Mouse (Mus musculus): ENCODE measurements around the gene Tat. TPM values are rescaled to one million over a fixed set of nuclear protein-coding genes. Genes with fewer than 3 reads are reported as not detected.

The Tat gene
- polyA plus RNA-seq, 1 experiment from 2014 or later: not detected

DNA sequence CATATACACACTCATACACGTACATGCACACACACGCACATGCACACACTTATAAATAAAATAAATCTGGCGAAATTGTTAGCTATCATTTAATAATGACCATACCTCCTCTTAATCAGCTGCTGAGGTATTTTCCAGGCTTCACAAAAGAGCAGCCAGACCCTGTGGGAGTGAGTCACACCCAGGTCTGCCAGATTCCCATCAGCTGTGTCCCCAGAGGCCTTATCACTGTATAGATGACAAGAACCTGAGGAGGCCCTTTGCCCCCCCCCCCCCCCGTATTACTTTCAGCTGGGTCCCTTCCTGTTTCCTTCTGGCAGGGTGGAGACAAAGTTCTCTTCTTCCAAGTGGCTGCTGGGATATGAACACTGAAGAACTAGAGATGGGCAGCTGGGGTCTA lies 50.3 kb downstream of the Tat start:
- H3K4me2 ChIP-seq (ENCODE audit: low read depth): no peak overlapping the region
- WGBS: 73% methylated on average over 4 of the region's 4 CpGs

More for the DNA sequence above, 50.3 kb downstream of the Tat start:
- ATAC-seq (ENCODE audit: insufficient read depth, low FRiP score, low TSS enrichment) (no peak), DNase-seq (ENCODE audit: low spot score) (no peak)
- Histone ChIP-seq H3K9me3 (ENCODE audit: control insufficient read depth, low read length) (no peaks in the 10 kb centered on the region), H3K36me3 (ENCODE audit: control insufficient read depth, insufficient read depth, low read length) (no peaks in the 10 kb centered on the region), H3K27ac (ENCODE audit: low read depth, low read length) (no peak overlapping the region), H3K9ac (ENCODE audit: low read length) (no peak overlapping the region), H3K27me3 (ENCODE audit: control insufficient read depth, insufficient read depth, low read length) (no peaks in the 10 kb centered on the region), H3K4me3 (ENCODE audit: low read depth, low read length) (no peak overlapping the region), H3K4me1 (ENCODE audit: control insufficient read depth, insufficient read depth, low read length) (no peaks in the 10 kb centered on the region)

Other genes with a start within 250 kb of the Tat start
- 44.1 and 52.1 TPM in 2 replicates for gene Ap1g1, start 211.9 kb upstream of the Tat start, polyA plus RNA-seq (2014; fragmentation: Nextera tagmentation; extraction: Ambion mirVana)
- gene Phlpp2, start 121.9 kb upstream of the Tat start, polyA plus RNA-seq (2014; fragmentation: Nextera tagmentation; extraction: Ambion mirVana): 2.5 and 3.4 TPM in 2 replicates
- gene Marveld3, start 28.2 kb upstream of the Tat start, polyA plus RNA-seq (2014; fragmentation: Nextera tagmentation; extraction: Ambion mirVana): 0.29 and 0.47 TPM in 2 replicates
- not detected in 2 replicates for gene Chst4, start 49.3 kb downstream of the Tat start, polyA plus RNA-seq (2014; fragmentation: Nextera tagmentation; extraction: Ambion mirVana)
- 9.3 and 9.9 TPM in 2 replicates for gene Zfp612, start 89.3 kb downstream of the Tat start, polyA plus RNA-seq (2014; fragmentation: Nextera tagmentation; extraction: Ambion mirVana)
- not detected in 2 replicates for gene Gm21964, start 110.8 kb downstream of the Tat start, polyA plus RNA-seq (2014; fragmentation: Nextera tagmentation; extraction: Ambion mirVana)
- gene Gm17720, start 112.3 kb downstream of the Tat start, polyA plus RNA-seq (2014; fragmentation: Nextera tagmentation; extraction: Ambion mirVana): not detected in 2 replicates
- gene Calb2, start 177.8 kb downstream of the Tat start, polyA plus RNA-seq (2014; fragmentation: Nextera tagmentation; extraction: Ambion mirVana): 3.2 and 7.6 TPM in 2 replicates
- gene Cmtr2, start 225.2 kb downstream of the Tat start, polyA plus RNA-seq (2014; fragmentation: Nextera tagmentation; extraction: Ambion mirVana): 10.7 and 10.8 TPM in 2 replicates

All from neural tube, embryonic 11.5 days (tissue).